Mouse (Mus musculus) megakaryocyte progenitor cell, adult 5-6 weeks (primary cell): Measurements from ENCODE around the gene Tmem161a. TPM values are rescaled to one million over a fixed set of nuclear protein-coding genes. Genes with fewer than 3 reads are reported as not detected.
A peak's percentile ranks its signal among the peaks of the same experiment; 100 is the strongest.

Source experiments
- ATAC-seq: replicated peaks from 2 replicates; pipeline ENCODE4 v1.8.0; 2016; ENCODE audit warnings: mild to moderate bottlenecking, moderate TSS enrichment, inconsistent platforms; ENCODE audit not compliant: poor library complexity
- total RNA-seq, 2 experiments: library from RNA; stranded (forward) in 1 of 2; stranded (reverse) in 1 of 2; fragments of 157-497, 149-512 nt in 1 of 2; fragments of 200-1000 nt in 1 of 2; gene quantifications; 2 replicates each; pipeline versions ENCODE4 v1.2.3 to v1.2.4; 2015 to 2017

Tmem161a gene
- total RNA-seq, 2 experiments from 2014 or later = 9.0 to 11.2 TPM

DNA sequence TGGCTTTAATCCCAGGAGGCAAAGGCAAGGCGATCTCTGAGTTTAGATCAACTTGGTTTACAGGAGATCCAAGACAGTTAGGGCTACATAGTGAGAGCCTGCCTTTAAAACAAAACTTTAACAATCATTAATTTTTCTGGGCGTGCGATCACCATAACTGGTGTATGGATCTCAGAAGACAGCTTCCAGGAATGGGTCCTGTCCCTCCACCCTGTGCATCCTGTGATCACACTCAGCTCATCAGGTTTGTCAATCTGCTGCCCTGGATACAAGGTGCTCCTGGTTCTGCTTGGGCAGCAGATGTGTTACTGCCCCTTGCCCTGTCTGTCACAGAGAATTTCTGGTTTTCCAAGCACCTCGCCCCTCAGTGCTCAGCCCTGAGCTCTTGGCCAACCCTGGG is 12.9 kb upstream of the Tmem161a start:
- ATAC-seq = no peak

DNA sequence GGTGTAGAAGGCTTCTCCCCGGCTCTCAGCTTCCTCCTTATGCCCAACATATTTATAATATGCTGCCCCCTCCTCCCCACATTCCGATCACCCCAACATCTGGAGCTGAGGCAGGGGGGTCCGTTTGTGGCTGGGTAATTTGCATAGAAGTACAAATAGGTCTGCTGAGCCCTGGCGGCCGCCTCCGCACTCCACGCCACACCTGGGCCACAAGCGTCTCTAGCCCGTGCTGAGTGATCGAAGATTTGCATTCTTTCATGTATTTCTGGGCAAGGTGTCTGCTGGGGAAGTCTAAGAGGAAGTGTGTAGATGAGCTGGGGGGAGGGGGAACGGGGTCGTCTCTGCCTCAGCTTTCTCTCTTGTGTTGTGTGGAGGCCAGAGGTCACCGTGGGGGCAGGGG is 12.1 kb upstream of the Tmem161a start:
- no peak for ATAC-seq

DNA sequence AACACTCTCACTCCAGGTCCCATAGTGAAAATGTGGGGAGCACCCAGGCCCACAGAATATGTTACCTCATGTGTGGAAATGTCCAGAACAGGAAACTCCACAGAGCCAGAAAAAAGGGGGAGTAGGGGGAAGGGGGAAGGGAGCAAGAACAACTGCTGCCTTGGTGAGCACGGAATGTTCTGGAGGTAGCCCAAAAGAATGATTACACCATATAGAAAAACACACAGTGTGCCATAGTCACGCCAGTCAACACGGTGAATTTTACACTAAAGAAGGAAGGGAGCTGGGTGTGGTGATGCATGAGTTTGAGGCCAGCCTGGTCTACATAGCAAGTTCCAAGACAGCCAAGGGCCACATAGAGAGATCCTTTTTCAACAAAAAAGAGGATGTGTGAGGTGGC is 8.8 kb upstream of the Tmem161a start:
- ATAC-seq = no peak

DNA sequence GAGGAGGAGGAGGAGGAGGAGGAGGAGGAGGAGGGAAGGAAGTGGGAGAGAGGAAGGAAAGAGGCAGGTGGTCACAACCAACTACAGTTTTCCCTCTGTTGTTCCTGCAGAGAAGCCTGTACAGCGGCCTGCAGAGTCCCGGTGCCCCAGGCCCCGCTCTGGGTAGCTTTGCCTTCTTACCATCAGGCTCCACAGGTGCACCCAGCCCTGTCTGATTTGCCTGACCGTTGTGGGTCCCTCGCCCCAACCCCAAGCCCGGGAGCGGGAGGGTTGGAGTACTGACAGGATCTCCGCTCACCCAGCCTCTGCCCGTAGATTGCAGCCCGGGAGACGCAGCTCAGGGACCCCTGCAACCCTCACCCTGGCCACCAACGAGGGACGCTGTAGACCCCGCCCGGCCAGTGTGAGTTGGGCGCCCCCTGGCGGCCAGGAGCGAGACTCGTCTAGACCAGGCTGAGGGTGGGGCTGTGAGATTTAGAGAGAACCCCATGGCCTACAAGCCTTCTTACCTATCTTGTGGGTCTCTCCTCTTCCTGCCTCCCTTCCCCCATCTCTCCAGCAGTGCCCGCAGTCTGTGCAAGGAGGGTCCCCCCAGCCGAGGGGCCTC is 5.5 kb upstream of the Tmem161a start:
- ATAC-seq = peak; percentile 85

DNA sequence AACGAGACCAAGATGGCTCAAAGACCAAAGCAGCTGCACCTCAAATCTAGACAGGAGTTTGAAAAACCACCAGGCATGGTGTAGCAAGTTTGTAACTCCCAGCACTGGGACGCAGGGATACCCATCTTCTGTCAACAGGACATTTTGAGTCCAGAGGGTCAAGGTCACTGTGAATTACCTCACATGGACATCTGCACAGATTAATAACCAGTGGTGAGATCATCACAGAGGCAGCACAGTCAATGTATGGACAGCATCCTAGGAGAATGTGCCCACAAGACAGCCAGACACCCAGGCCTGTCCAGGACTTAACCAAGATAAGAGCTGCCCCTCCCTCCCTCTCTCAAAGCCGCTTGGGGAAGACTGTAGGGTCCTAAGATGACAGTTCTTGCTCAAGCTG is 2.0 kb upstream of the Tmem161a start:
- no peak for ATAC-seq

DNA sequence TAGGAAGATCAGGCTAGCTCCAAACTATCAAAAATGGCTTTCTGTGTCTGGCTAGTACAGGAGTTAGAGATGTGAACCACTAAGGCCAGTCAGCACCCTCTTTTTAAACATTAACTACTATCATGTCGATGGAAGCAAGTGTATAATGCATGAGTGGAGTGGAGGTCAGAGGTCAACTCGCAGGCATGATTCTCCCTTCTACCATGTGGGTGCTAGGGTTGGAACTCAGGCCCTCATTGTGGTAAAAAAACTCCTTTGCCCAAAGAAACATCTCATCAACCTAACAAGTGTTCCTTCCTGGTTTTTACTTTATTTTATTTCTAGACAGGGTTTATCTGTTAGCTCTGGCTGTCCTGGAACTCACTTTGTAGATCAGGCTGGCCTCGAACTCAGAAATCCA is 1.4 kb upstream of the Tmem161a start:
- ATAC-seq = no peak

DNA sequence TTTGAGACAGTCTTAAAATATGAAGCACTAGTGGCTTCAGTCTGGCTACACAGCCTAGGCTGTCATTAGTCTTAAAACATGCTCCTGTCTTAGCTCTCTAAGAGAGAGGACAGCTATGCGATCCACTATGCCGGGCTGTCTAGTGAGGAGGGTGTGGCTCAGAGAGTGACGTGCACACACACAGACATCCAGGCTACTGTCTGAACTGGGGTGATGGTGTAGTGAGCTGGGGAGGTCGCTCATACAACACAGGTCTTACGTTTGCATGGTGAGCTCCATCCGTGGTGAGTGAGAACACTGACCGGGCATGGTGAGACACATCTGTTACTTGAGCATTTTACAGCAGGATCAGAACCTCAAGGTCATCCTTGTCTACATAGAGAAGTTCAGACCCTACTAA is 916 bp upstream of the Tmem161a start:
- ATAC-seq = no peak

DNA sequence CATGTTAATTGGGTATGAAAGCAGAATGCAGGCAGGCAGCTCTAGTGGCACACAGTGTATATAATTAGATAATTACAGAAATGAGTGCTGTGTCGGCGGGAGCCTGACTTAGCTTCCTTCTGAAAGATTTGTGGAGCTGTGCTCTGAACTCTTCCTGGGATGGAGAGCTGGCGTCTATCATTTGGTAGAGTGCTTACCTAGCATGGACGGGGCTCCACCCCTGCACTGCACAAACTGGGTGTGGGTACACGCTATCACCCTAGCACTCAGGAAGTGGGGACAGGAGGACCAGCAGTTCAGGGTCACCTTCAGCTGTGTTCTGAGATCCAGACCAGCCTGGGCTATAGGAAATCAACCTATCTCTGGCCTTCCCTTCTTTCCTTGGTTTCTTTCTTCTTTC is 1.2 kb downstream of the Tmem161a start:
- ATAC-seq = no peak

DNA sequence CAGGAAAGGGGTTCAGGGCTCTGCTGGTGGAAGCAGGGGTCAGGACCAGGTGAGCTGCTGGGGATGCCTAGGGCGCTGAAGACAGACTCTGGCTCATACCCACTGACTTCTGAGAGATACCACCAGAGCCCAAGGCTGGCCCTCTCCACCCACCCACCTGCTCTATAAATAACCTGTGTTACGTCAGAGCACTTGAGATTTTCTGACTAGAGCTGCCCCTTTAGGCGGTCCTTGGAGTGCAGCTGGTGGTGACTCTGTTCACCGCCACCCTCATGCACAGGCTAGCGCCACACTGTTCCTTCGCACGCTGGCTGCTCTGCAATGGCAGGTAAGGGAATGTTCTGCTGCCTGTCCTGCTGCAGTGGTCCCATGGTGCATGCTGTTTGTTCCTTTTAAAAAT is 1.9 kb downstream of the Tmem161a start:
- no peak for ATAC-seq

DNA sequence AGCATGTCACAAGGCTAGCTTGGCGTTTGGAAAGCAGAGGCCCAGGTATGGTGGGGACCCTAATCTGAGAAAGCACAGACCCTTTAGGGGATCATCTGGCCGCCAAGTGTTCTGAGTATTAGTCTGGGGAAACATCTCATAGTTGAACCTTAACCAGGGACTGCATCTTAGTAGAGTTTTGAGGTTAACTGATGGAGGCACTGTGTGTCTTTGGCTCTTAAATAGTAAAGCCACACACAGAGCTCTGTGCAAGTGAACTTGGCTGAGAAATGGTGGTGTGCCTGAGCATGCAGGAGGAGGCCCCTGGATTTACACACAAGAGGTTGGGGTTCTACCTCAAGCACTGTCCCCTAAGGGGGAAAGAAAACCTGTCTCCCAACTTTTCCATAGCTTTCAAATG is 6.1 kb downstream of the Tmem161a start:
- no peak for ATAC-seq

DNA sequence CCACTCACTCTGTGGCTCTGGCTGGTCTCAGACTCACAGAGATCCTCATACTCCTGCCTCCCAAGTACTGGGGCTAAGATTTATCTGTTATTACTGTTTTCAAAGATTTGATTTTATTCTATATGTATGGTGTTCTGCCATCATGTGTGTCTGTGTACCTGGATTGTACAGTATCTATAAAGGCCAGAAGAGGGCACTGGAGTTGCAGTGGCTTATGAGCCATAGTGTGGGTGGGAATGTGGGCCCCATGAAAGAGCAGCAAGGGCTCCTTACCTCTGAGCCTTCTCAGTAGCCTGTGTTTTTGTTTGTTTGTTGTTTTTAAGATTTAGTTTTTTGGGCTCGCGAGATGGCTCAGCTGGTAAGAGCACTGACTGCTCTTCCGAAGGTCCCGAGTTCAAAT is 6.9 kb downstream of the Tmem161a start:
- ATAC-seq = peak; percentile 72

DNA sequence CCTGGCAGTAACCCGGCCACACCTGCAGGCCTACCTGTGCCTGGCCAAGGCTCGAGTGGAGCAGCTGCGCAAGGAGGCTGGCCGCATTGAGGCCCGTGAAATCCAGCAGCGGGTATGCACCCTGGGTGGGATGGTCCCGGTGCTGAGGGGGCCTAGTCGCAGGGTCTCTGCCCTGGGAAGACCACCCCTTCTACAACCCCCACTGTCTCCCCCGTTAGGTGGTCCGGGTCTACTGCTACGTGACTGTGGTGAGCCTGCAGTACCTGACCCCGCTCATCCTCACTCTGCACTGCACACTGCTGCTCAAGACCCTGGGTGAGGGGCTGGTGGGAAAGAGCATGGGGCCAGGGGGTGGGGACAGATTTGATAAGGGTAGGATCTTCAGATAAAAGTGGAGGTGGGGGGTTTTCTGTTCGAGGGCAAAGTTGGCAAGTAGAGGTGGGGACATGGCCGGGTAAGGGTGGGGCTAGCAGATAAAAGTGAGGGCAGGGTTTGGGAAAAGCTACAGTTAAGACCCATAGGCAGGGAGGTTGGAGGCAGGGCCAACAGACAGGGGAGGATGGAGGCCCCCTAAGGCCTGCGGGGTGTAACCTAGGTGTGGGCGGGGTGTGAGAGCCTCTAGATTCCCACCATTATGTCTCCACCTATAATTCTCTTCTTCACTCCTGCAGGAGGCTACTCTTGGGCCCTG is 9.2 kb downstream of the Tmem161a start:
- ATAC-seq = peak; percentile 85

DNA sequence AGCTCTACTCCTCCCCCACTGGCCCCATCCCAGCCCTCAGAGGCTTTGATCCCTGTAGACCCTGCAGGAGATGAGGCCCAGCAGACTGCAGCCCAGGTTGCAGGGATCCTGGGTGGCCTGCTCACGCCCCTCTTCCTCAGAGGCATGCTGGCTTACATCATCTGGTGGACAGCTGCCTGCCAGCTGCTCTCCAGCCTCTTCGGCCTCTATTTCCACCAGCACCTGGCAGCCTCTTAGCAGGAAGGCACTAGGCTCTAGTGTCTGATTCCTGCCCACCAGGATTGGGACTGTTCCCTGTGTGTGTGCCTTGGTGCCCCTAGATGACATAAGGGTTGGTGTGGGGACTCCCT is 9.7 kb downstream of the Tmem161a start:
- ATAC-seq = 0 out of 2 replicates have a peak, but pooled peaks have one; percentile 8

DNA sequence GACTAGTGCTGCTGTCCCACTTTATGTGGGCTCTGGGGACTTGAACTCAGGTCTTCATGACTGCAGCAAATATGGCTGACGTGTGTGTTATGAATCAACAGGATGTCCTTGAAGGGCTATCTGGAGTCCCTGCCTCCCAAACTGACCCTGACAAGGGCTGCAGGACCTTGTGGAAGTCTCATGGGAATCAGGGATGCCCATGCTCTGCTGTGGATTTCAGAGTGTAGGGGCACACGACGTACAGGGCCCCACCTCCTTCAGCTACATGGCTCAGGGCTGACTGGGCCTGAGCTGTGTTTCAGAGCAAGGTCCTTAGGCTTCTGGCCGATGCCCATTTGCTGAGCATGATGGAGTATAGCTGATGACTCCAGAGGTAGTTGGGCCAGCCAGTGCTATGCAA is 11.0 kb downstream of the Tmem161a start:
- ATAC-seq = no peak

DNA sequence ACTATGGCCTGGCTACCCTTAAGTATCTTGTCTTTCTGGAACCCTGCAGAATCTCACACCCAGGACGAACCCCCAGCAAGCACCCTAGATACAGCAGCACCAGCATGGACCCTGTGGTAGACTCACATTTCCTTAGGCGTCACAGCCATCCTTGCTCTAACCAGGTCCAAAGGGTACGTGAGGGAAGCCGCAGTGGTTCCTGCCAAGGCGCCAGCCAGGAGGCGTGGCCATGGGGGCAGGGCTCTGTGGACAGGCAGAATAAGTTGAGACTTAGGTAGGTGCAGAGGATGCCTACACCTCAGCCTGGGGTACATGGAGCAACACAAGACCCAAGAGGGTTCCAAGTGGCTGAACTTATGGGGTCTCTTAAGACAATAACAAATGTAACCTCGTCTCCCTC is 16.6 kb downstream of the Tmem161a start:
- ATAC-seq = 0 out of 2 replicates have a peak, but pooled peaks have one; percentile 23

DNA sequence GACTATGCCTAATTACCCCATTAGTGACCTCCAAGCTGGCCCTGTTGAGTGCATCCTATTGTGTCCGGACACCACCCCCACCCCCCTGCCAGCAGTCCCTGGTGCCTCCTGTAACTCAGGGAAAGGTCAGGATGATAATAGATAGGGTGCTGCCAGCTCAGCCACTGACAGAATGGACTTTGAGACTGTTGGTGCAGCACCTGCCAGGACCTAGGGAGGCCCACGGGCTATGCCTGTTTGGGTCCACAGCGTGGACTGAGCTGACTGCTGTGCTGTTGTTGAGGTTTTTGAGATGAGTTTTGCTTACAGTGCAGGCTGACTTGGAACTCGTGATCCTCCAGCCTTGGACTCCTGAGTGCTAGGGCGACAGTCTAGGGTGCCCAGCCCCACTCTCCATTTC is 21.1 kb downstream of the Tmem161a start:
- no peak for ATAC-seq

DNA sequence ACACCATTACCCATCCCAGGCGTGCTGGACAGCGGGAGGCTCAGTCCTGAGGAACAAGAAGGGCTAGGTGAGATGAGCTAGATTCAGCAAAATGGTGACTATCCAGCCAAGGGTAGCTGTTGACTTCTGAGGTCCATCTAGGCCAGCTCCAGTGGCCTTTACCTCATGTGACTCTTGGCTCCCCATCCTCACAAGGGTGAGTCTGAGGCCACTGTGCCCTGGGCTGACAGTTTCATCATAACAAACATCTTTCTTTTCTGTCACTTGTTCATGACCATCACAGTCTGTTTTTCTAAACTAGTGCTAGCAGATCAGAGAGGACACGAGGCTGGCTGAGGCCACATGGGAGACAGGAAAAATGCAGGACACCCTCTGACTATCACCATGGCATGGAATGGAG is 22.0 kb downstream of the Tmem161a start:
- ATAC-seq = no peak

DNA sequence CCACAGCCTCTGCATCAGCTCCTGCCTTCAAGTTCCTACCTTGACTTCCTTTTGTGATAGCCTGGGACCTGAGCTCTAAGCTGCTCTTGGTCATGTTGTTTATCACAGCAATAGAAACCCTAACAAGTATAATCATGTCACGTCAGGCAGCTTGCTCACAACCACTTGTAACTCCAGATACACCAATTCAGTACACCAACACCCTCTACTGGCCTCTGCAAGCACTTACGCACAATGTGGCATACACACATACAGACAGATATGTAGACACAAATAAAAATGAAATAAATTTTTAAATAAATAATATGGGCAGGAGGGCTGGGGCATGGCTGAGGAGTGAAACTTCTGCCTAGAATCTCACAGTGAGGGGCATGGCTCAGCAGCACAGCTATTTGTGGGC is 23.6 kb downstream of the Tmem161a start:
- ATAC-seq = peak; percentile 60

DNA sequence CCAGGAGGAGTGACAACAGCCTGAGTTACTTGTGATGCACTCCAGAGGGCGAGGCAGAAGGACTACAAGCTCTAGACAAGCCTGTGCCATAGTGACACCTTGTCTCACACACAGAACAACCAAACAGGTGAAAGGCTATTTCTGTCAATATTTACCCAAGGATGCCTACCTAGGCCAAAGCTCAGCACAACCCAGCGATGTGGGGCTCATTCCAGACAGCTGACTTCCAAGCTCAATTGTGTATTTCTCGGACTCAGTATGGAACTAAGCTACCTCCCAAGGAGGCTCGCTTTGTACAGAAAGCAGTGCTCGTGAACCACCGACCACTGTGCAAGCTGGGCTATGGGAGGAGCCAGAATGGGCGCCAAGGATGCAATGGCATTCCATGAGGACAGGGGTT is 25.4 kb downstream of the Tmem161a start:
- ATAC-seq = no peak

DNA sequence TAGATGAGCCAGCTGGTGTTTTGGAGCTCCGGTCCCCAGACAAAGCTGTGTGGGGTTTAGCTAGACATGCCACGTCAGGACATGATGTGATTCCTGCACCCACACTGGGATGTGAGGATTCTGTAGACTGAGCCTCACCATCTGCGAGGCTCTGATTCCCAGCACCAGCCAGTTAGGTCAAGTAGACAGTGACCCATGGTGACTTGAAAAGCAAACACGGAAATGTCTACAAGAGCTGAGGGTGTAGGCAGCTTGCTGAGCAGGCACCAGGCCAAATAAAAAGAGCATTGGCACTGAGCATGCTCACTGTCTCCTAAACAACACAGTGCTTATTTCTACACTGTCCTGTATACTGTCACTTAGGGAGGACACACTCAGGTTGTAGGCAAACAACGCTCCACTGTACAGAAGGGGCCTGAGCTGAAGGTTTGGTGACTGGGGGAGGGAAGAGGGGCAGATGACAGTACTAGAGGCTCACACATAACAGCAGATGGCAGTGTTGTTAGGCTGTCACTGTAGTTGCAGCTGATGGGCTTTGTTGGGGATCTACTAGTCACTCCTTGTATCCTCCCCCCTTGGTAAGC is 28.0 kb downstream of the Tmem161a start:
- ATAC-seq = peak; percentile 67

DNA sequence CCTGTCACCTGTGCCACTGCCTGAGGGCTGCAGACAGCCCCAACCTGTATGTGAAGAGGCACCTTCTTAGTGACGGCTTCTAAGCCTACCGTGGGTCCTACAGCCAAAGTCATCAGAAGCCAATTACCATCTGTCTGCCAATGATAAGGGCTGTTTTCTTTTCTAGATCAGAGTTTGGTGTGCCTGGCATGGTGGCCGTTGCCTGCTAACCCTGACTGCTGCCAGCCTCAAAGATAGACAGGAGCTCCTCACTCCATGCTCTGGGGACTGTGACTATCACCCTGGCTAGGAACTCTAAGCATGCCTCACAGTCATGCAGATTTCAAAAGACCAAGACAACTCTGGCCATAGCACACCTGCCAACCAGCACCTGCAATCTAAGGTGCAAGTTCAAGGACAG is 29.3 kb downstream of the Tmem161a start:
- peak; percentile 92 for ATAC-seq

DNA sequence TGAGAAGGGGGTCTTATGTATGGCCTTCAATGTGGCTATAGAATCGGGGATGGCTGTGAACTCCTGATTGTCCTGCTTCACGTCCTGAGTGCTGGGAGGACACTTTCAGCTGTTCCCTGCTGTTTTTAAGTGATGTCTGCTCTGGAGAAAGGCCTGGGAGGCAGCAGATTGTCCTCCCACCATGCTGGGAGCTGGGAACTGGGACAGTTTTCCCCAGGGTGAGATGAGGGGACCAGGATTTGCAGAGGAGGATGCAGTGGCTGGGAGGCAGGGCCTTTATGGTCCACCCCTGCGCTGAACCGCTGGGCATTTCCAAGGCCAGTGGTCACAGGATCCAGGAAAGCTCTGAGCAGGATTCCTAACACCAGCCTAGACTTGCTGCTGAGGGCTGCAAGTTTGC is 30.9 kb downstream of the Tmem161a start:
- no peak for ATAC-seq

DNA sequence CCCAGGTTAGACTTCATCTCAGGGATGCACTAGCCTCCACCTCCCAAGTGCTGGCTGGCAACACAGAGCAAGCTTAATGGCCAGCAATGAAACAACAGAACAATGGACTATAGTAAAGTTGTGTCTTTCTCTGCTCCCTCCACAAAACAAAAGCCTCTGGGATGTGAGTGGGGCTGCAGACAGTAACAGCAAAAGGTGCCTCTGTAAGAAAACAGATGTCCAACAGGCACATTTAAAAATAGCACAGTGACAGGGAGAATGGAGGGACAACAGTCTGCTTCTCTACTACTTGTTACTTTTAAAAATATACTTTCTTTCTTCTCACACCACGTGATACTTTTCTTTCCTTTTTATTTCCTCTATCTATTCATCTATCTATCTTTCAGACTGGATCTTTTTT is 32.6 kb downstream of the Tmem161a start:
- no peak for ATAC-seq
